Mouse (Mus musculus): ENCODE results near the gene Map3k11. TPM values are rescaled to one million over a fixed set of nuclear protein-coding genes. Genes with fewer than 3 reads are reported as not detected.
"Not testable (repeated sequence)": the region's sequence is repeated elsewhere in the genome, so short reads cannot be mapped to it uniquely, and the experiment has no call there.

Gene Map3k11
- total RNA-seq, 1 experiment from 2014 or later: 21.6 TPM

DNA sequence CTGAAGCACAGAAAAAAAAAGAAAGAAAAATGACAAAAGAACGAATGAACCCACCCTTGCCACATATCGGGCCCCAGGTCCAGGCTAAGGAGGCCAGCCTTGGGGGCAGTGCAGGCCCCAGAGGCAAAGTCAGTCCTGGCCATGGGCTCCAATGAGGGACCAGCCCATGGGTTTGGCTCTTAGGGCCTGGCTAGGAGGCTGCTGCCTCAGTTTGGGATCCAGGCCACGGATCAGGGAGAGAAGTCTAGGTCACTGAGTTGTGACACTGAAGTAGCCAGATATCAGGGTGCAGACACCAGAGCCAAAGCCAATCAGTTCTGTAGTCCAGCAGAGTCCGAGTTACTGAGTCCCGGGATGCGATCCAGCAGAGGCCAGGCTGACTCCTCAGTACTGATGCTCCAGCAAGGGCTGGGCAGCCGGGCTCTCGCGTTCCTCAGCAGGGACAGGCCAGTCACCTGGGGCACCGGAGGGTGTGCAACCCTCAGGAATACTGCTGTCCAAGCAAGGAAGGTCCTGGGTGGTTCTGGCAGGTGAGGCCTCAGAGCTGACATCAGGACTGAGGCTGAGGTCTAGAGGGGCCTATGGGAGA lies 23.8 kb upstream of the Map3k11 start:
- ATAC-seq (replicated peaks; ENCODE audit: low read depth, poor library complexity, severe bottlenecking): no peak

DNA sequence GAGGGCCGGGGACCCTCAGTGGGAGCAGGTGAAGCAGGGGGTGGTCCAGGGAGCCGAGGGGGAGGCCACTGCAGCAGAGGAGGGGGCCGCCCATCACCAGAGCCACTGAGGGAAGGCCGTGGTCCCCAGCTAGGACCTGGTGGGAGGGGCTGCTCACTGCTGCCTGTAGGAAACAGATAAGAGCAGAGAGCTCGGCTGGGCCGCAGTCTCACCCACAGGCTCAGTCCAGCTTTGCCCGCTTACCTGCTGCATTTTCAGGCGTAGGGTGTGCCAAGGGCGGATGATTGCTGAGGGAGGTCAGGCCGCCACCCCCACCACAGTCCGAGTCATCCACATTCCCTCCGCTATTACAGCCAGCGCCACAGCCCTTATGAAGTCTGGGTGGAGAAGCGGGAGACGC lies 23.1 kb upstream of the Map3k11 start:
- ATAC-seq (replicated peaks; ENCODE audit: low read depth, poor library complexity, severe bottlenecking): peak; percentile 26

DNA sequence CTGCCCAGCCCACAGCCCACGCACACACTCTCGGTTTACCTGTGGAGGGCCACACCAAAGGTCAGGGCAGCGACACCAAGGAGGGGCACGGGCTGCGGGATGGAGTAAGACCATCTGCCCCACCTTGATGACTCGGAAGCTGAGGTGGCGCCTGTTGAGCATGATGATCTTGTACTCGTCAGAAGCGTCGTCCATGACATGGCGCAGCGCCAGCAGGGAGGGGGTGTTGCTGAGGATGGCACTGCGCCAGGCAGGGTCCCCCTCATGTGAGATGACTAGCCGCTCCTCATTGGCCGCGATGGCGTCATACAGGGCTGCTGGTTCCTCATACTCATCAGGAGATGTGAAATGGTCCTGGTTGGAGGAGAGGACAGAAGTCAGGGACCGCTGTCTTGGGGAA lies 22.2 kb upstream of the Map3k11 start:
- no peak for ATAC-seq (replicated peaks; ENCODE audit: low read depth, poor library complexity, severe bottlenecking)

DNA sequence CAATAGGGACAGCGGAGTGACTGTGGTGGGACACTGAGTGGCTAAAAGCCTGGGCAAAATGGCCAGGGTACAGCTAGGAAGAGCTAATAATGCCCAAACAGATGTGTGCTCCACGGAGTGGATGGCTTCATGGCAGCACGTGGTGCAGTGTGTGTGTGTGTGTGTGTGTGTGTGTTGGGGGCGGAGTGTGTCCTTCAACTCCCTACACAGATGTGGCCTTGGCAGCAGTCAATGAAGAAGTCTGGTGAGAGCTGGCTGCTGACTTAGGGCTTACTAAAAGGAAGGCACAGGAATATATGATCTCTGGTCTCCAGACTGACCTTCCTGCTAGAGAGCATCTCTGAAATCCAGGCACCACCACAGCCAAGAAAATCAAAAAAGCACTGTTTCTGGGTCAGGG lies 20.2 kb upstream of the Map3k11 start:
- ATAC-seq (replicated peaks; ENCODE audit: low read depth, poor library complexity, severe bottlenecking): no peak

DNA sequence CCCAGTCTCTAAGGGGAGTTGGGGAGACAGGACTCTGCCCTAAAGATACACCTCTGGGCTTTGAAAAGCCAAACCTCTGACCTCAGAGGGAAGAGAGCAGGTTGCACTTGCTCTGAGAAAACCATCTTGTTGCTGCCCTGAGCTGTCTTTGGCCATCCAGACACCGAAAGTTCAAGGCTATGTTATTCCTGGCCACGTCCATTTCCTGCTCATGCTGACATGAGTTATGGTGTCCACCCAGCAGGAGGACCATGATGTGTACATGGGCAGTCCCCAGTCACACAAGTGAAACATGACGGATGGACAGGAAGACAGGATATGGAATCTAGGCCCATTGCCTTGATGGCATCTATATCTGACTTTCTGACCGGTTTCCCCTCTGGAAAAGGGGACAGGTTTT lies 8.1 kb upstream of the Map3k11 start:
- ATAC-seq (replicated peaks; ENCODE audit: low read depth, poor library complexity, severe bottlenecking): no peak

DNA sequence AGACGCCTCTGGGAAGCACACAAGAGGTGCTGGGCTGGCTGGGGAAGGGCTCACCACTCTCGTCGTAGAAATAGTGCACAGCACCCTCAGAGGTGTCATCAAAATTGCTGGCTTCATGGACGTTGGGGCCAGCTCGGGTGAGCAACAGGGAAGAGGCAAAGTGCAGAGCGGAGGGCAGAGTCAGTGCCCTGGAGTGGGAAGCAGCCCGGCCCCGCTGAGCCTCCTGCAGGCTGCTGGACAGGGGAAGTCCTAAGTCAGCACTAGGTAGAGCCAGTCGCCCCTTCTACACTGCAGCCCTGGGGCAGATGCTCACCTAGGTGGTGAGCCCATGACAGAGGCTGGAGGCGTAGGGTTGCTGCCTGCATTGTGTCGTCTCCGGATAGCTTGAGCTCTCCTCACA lies 4.3 kb upstream of the Map3k11 start:
- ATAC-seq (replicated peaks; ENCODE audit: low read depth, poor library complexity, severe bottlenecking): no peak

DNA sequence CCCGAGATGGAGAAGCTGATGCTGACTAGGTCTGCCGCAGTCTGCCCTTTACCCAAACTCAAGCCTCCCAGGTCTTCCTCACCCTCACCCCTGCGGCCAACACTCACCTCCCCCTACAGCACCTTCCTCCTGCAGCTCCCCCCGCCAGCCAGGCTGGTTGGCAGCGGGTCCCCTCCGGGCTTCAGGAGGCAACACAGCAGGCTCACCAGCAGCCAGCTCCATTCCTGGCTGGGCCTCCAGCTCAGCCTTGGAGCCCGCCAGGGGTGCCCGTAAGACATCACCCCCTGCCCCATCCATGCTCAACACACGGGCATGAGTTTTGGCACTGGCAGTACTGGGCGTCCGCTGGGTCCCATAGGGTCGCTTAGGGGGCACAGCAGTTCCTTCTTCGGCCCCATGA lies 3.6 kb upstream of the Map3k11 start:
- ATAC-seq (replicated peaks; ENCODE audit: low read depth, poor library complexity, severe bottlenecking): no peak

DNA sequence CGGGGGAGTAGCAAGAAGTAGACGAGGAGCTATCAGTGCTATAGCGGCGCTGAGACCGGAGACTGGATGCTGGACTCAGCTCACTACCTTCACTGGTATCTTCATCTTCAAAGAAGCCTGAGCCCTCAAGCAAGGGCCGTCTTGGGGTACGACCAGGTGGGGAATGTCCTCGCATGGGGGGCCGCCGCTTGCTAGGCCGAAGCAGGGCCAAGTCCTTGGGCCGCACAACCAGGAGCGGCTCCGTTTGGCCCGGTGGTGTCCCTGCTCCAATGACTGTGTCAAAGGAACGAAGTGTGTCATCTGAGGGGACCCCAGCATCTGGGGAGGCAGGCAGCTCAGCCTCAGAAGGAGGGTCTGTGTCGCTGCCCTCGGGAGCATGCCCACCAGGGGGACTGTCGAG lies 3.1 kb upstream of the Map3k11 start:
- ATAC-seq (replicated peaks; ENCODE audit: low read depth, poor library complexity, severe bottlenecking): no peak

DNA sequence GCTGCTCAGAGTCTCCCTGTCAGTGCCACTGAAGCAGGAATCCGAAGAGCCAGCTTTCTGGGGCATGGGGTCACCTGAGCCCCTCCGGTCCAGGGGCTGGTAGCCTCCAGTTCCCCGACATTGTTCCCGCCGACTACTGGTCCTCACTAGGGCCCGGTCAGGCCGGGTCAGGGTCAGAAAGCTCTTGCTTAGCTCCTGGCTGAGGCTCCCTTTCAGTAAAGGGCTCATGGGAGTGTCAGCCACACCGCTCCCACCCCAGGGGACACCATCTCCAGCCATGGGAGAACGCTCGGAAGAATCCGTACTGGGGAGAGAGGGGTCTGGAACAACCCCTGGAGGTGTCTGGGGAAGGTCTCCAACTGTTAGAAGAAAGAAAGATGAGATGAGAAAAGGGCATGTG lies 2.7 kb upstream of the Map3k11 start:
- no peak for ATAC-seq (replicated peaks; ENCODE audit: low read depth, poor library complexity, severe bottlenecking)

DNA sequence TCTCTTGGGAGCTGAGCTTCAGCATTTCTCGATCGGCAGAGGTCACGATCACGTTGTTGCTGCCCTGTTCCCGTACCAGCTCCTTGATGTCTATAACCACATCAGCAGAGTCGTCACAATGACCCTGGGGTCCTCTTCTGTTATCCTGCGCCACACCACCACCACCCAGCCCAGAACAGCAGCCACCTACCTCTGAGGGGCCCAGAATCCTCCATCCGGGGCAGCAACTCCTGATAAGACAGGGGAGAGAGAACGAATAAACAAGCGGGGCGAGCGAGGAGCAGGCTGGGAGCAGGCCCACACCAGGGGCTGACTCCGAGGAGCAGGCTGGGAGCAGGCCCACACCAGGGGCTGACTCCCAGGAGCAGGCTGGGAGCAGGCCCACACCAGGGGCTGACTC lies 2.1 kb upstream of the Map3k11 start:
- no peak for ATAC-seq (replicated peaks; ENCODE audit: low read depth, poor library complexity, severe bottlenecking)

DNA sequence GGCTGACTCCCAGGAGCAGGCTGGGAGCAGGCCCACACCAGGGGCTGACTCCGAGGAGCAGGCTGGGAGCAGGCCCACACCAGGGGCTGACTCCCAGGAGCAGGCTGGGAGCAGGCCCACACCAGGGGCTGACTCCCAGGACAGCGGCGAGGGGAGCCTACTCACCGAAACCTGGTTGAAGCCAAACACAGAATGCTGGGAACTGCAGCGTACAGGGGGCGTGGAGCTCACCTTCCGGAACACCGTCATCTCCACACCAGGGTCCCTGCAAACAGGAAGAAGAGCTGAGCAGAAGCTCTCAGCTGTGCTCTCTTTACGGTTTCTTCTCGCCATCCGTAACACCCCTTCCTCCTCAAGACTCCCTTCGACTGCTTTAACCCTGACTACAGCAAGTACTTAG lies 1.6 kb upstream of the Map3k11 start:
- ATAC-seq (replicated peaks; ENCODE audit: low read depth, poor library complexity, severe bottlenecking): not testable (repeated sequence)

DNA sequence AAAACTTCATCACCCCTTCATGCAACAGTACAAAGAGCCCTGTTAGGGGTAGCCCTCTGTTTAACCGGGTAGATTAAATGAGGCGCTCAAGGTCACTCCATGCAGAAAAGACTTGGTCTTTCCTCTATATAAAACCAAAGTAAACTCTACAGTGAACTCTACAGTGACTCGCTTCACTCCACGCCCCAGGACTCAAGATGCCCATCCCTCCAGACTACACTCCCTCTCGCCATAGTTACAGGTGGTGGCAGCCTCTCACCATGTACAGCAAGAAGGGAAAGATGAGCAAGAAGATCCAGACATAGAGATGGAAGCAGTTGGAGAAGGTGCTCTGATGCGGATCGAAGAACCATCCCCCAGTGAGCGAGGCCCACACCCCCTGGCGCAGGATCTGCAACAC lies 804 bp upstream of the Map3k11 start:
- no peak for ATAC-seq (replicated peaks; ENCODE audit: low read depth, poor library complexity, severe bottlenecking)

DNA sequence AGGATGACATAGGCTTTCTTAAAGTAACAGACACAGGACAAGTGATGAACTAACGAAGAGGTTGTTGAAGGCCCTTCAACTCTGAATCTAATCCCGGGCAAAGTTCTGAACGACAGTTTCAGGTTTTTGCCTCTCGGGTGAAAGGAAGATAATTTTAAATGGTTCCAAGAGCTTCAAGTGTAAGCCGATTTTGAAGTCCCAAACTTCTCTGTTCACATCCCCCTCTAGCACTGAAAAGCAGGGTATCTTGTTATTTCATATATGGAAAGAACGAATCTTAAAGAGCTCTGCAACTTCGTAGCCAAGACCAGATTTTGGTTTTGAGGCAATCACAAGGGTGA lies 516 bp downstream of the Map3k11 start:
- ATAC-seq (replicated peaks; ENCODE audit: low read depth, poor library complexity, severe bottlenecking): no peak

DNA sequence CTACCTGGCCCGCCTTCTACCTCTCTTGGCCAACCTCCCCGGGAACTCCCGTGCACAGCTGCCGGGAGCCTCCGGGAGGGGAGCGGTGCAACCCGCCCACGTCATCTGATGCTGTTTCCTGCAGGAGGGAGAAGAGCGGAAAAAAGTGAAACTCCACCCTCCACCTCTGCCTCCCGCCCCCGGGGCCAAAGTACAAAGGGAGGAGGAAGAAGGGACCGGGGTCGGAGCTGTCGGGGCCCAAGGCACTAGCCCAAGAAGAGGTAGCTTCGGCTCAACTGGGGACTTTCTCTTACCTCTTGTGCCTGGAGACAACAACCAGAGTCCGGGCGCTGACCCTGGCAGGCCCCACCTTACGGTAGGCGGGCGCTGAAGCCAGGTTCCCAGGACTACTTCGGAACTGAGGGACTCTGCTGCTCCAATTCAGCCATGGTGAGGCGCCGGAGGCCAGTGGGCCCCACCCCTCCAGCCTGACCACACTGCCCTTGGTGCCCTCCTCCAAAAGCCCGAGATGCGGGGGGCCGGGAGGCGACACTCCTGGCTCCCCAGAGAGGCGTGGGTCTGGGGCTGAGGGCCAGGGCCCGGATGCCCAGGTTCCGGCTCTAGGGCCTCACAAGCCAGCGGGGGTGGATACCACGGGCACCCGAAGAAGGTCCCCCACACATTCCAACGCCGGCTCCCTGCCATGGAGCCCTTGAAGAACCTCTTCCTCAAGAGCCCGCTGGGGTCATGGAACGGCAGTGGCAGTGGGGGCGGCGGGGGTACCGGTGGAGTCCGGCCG lies 1.2 kb downstream of the Map3k11 start:
- ATAC-seq (replicated peaks; ENCODE audit: low read depth, poor library complexity, severe bottlenecking): peak; percentile 60

DNA sequence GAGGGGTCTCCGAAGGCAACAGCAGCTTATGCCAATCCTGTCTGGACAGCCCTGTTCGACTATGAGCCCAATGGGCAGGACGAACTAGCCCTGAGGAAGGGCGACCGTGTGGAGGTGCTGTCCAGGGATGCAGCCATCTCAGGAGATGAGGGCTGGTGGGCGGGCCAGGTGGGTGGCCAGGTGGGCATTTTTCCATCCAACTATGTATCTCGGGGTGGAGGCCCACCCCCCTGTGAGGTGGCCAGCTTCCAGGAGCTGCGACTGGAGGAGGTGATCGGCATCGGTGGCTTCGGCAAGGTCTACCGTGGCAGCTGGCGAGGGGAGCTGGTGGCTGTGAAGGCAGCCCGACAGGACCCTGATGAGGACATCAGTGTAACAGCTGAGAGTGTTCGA lies 1.8 kb downstream of the Map3k11 start:
- ATAC-seq (replicated peaks; ENCODE audit: low read depth, poor library complexity, severe bottlenecking): no peak

DNA sequence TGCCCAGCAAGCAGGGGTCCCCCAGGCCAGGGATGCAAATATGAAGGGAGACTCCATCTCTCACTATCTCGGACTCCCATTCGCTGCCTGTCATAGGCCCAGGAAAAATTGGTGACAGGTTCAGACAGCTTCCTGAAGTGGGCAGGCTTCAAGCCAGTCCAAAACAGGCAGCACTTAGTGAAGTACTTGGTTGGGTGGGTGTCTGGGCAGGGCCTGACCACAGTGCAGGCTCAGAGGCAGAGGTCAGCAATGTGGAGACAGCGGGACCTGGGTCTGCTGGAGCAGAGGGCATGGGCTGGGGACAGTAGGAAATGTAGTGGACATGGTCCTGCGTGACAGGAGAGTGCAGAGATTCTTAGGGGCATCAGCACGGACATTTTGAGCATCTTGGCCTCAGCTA lies 3.1 kb downstream of the Map3k11 start:
- no peak for ATAC-seq (replicated peaks; ENCODE audit: low read depth, poor library complexity, severe bottlenecking)

DNA sequence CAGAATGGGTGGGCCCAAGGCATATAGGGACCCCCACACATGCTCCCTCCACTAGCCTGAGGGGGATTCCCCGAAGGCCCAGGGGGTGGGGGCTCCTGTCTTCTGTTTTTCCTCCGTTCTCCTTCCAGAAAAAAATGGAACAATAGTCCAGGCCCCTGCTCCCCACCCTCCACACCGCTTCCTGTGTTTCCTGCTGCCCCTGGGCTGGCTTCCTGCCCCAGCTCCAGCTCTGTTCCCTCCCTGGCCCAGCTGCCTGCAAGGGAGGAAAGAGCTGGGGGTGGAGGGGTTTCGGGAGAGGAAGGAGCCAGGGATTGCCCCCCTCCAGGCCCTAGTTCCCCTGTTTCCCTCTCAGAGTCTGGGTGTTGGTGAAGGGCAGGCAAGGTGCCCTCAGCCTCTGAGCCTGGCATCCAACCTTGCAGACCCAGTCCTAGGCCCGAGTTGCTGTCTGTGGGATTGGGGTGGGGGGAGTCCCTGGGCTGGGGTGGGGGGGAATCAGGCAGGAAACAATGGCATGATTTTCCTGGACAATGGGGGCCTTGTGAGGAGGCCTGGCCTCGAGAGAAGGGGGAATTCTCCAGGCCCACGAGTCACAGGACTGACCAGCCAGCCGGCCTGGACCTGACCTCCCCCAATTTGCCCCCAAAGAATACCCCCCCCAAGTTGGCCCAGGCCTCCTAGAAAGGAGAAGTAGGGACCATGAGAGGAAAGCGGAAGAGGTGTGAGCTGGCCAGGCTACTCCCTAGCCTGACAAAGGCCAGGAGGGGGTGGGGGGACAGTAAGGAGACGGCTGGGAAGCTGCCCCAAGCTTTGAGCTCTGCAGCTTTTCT lies 3.8 kb downstream of the Map3k11 start:
- no peak for ATAC-seq (replicated peaks; ENCODE audit: low read depth, poor library complexity, severe bottlenecking)

DNA sequence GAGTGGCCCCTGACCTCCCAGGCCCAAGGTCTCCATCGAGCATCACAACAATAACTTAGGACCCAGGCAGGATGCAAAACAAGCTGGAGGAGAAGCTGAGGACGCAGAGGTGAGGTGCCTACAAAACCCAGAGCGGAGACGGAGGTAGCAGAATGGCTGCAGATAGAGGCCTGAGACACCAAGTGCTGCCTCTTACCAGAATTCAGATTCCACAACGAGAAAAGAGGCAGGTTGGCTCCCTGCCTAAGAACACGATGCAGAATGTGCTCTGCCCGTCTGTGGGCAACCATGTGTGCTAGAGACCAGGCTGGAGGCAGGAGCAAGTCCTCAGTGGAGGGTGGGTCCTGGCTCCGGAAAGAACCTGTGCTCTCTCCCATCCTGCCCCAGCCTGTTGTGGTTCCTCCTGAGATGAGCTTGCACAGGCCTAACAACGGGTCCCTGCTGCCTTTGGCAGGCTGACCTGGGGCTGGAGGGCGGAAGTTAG lies 4.4 kb downstream of the Map3k11 start:
- no peak for ATAC-seq (replicated peaks; ENCODE audit: low read depth, poor library complexity, severe bottlenecking)

DNA sequence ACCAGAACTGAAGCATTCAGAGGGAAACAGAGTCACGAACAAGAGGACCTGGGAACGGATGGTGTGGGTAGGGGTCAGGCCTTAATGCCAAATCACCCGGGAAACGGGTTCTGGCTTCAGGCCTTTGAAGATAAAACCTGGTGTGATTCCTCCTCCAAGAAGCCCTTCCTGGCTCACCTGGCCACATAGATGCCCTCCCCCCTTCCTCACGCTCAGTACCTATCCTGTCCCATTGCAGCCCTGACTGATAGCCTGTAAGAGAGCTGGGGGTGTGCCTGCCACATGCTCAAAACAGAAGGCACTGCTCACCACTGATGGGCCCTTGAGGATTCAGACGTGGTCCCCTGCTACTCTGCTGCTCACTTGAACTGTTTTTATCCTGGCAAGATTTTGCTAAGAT lies 5.3 kb downstream of the Map3k11 start:
- no peak for ATAC-seq (replicated peaks; ENCODE audit: low read depth, poor library complexity, severe bottlenecking)

DNA sequence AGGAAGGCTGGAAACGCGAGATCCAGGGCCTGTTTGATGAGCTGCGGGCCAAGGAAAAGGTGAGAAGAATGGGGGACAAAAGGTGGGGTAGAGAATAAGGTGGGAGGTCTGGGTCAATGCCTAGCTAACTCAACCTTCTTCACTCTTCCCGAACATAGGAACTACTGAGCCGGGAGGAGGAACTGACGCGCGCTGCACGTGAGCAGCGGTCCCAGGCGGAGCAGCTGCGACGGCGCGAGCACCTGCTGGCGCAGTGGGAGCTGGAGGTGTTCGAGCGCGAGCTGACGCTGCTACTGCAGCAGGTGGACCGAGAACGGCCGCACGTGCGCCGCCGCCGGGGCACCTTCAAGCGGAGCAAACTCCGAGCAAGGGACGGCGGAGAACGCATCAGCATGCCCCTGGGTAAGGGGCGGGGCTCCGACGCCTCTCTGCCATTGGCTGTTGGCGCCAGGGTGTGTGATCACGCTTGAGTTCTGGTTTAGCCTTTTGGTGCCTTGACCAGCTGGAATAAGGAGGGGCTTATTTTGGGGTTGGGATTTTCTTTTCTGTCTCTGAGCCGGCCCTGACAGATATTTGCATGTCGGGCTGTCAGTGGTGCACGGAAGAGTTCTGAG lies 7.4 kb downstream of the Map3k11 start:
- ATAC-seq (replicated peaks; ENCODE audit: low read depth, poor library complexity, severe bottlenecking): no peak
